11 mouse cellular contexts compared by ENCODE assay signal in the genomic region with DNA sequence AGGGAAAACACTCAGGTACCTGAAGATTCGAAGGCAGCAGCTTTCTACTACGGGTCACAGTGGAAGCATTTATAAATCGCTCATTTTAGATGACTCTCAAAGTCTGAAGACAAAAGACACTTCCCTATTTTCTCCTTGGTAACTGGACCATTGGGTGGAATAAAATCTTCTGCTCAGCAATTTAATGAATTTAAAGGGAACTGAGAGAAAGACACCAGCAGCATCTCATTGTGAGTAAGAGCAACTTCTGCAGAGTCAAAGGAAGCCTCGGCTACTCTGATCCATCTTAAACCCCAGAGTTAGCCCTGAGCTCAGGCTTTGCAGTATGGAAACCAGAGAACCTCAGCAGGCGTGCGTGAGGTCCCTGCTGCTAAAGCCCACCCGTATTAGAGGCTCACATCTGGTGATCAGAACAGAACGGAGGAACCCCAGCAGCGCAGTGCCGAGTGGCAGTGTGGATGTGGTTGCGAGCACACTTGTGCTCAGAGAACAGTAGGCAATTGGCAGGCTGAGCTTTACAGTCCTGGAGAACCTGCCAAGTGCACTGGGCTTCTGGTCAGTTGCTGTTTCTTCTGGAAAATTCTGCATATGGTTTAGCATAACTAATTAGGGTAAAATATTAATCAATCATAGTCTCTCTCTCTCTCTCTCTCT.
DNase-seq lines count a peak whose midpoint lies in the region; ATAC-seq and TF ChIP-seq lines count a peak whose summit lies in the region.
"Had no signal": no experiment of that assay in that cellular context is flagged by ENCODE, and none has a peak within 500 bp of the region (broad histone marks: within the 10 kb centered on the region; RNA-seq: fewer than 3 reads in every experiment).

No protein-coding gene starts in this region.

- no peak for ATAC-seq in stomach, postnatal 0 days (ENCODE audit: low FRiP score, low TSS enrichment)
- ATAC-seq: forebrain, embryonic 15.5 days had no signal

- TF ChIP-seq EP300 in stomach, postnatal 0 days (optimal IDR thresholded peaks at IDR 0.05), result no peak

- H3K27me3 ChIP-seq in stomach, postnatal 0 days (ENCODE audit: control insufficient read depth, insufficient read depth, low read length), result no peaks in the 10 kb centered on the region
- H3K27me3 ChIP-seq: forebrain, embryonic 15.5 days; stomach, embryonic 15.5 days had no signal

- DNase-seq in embryo, embryonic 11 days, result peak; percentile 10
- DNase-seq in embryo, embryonic 9.5 days (ENCODE audit: extremely low spot score), result no peak
- DNase-seq in layer of hippocampus, postnatal 10 days (ENCODE audit: low spot score in 2 of 2), result peak; percentile 36 to 42
- no peak for DNase-seq in layer of hippocampus, postnatal 36 days
- DNase-seq in kidney, postnatal 25 days, result peak; percentile 46 to 69
- no peak for DNase-seq in stomach, postnatal 0 days (ENCODE audit: low spot score)
- no peak for DNase-seq in adrenal gland, postnatal 36 days
- DNase-seq: adrenal gland, adult 2 months had no signal

- H3K27ac ChIP-seq in brown adipose tissue, adult 24 weeks (replicated peaks; ENCODE audit: low read depth, low read length), result peak overlapping the region; percentile 45
- H3K27ac ChIP-seq in stomach, postnatal 0 days (replicated peaks), result no peak overlapping the region
- H3K27ac ChIP-seq: forebrain, embryonic 15.5 days; stomach, embryonic 15.5 days had no signal

- WGBS in stomach, postnatal 0 days, result 77% methylated on average over 11 of the region's 11 CpGs

- no peaks in the 10 kb centered on the region for H3K9me3 ChIP-seq in stomach, postnatal 0 days (ENCODE audit: control insufficient read depth, low read length)
- H3K9me3 ChIP-seq: forebrain, embryonic 15.5 days; stomach, embryonic 15.5 days had no signal

- no peak overlapping the region for H3K4me2 ChIP-seq in stomach, postnatal 0 days (replicated peaks; ENCODE audit: low read depth)
- H3K4me2 ChIP-seq: forebrain, embryonic 15.5 days; stomach, embryonic 15.5 days had no signal

- H3K36me3 ChIP-seq in stomach, postnatal 0 days (ENCODE audit: control insufficient read depth, insufficient read depth, low read length), result no peaks in the 10 kb centered on the region
- H3K36me3 ChIP-seq: forebrain, embryonic 15.5 days; stomach, embryonic 15.5 days had no signal

- H3K4me3 ChIP-seq in brown adipose tissue, adult 24 weeks (ENCODE audit: insufficient read depth, low read depth, low read length), result no peak overlapping the region
- no peak overlapping the region for H3K4me3 ChIP-seq in stomach, postnatal 0 days (ENCODE audit: low read depth, low read length)
- H3K4me3 ChIP-seq: forebrain, embryonic 15.5 days; stomach, embryonic 15.5 days had no signal

- no peak for TF ChIP-seq CTCF in stomach, postnatal 0 days (IDR thresholded peaks at IDR 0.05; ENCODE audit: low read depth)

- H3K9ac ChIP-seq in stomach, postnatal 0 days (ENCODE audit: low read length), result no peak overlapping the region
- H3K9ac ChIP-seq: forebrain, embryonic 15.5 days; stomach, embryonic 15.5 days had no signal

- peaks cover 21% of the 10 kb centered on the region for H3K4me1 ChIP-seq in brown adipose tissue, adult 24 weeks (ENCODE audit: control insufficient read depth, insufficient read depth, insufficient read length, low read length)
- H3K4me1 ChIP-seq in stomach, postnatal 0 days (replicated peaks; ENCODE audit: control insufficient read depth, insufficient read depth), result peaks cover 3% of the 10 kb centered on the region; the same call in 1 of the 2 replicates

Comparison
In these comparisons a context has a peak if more than half of its experiments do, and no peak if none do; other contexts are left out.
1. DNase-seq: peak in embryo, embryonic 11 days (single experiment), layer of hippocampus, postnatal 10 days (2 of 2) and kidney, postnatal 25 days (2 of 2); none in embryo, embryonic 9.5 days (single experiment), layer of hippocampus, postnatal 36 days (0 of 2), stomach, postnatal 0 days (single experiment) and adrenal gland, postnatal 36 days (0 of 2).